Mouse (Mus musculus) hindbrain, embryonic 13.5 days (tissue): ENCODE measurements around the gene Gnas. TPM values are rescaled to one million over a fixed set of nuclear protein-coding genes. Genes with fewer than 3 reads are reported as not detected.
"Not testable (repeated sequence)": the region's sequence is repeated elsewhere in the genome, so short reads cannot be mapped to it uniquely, and the experiment has no call there.

Source experiments
- ATAC-seq: fragments of 200-750 bp; cut with Nextera tagmentation; 2 replicates; pipeline ENCODE4 v1.8.0; 2017; ENCODE audit warnings: moderate TSS enrichment; ENCODE audit not compliant: low FRiP score
- H3K27ac ChIP-seq: fragments of 300-500 bp; sonication (generic); 2 replicates; pipeline ENCODE4 v1.5.1; 2015; ENCODE audit warnings: inconsistent platforms, mild to moderate bottlenecking, moderate library complexity
- H3K27me3 ChIP-seq: fragments of 300-500 bp; sonication (generic); 2 replicates; pipeline ENCODE4 v1.6.1; 2015; ENCODE audit warnings: mild to moderate bottlenecking, inconsistent platforms
- H3K36me3 ChIP-seq: fragments of 300-500 bp; sonication (generic); 2 replicates; pipeline ENCODE4 v1.6.1; 2015; ENCODE audit warnings: mild to moderate bottlenecking, inconsistent platforms
- H3K4me1 ChIP-seq: fragments of 300-500 bp; sonication (generic); replicated peaks from 2 replicates; pipeline ENCODE4 v1.6.1; 2015; ENCODE audit warnings: inconsistent platforms
- H3K4me2 ChIP-seq: fragments of 300-500 bp; sonication (generic); 2 replicates; pipeline ENCODE4 v1.6.1; 2015; ENCODE audit warnings: inconsistent platforms, mild to moderate bottlenecking, moderate library complexity
- H3K4me3 ChIP-seq: fragments of 300-500 bp; sonication (generic); 2 replicates; pipeline ENCODE4 v1.5.1; 2015; ENCODE audit warnings: mild to moderate bottlenecking, inconsistent platforms
- H3K9ac ChIP-seq: fragments of 300-500 bp; sonication (generic); 2 replicates; pipeline ENCODE4 v1.6.1; 2015; ENCODE audit warnings: mild to moderate bottlenecking, inconsistent platforms
- H3K9me3 ChIP-seq: fragments of 300-500 bp; sonication (generic); 2 replicates; pipeline ENCODE4 v1.6.1; 2016; ENCODE audit warnings: inconsistent platforms
- WGBS: fragments of 180-500 bp; shearing (Covaris S2); methylation state at CpG from one replicate; pipeline ENCODE4 v1.1.7; 2015; 5-methylcytosine and 5-hydroxymethylcytosine counted together
- microRNA counts: library from miRNA; unstranded; fragments of <30 nt; microRNA quantifications from one replicate; lab custom pipeline; 2016
- microRNA-seq: library from miRNA; unstranded; fragments of <30 nt; microRNA quantifications from one replicate; pipeline ENCODE4, GENCODE M21; 2016
- polyA plus RNA-seq: library from polyadenylated mRNA; unstranded; fragments of >200 nt; fragmentation: Nextera tagmentation; extraction: Ambion mirVana; gene quantifications from 2 replicates; pipeline ENCODE4 v1.2.1, GENCODE M21; 2015

Gnas gene
- polyA plus RNA-seq, 1 experiment from 2014 or later = 1,516 TPM

GRCm38 (mm10) chr2:174344996-174345395 is 60.9 kb downstream of the Gnas start:
- no peak overlapping the region for H3K9ac ChIP-seq
- no peaks in the 10 kb centered on the region for H3K27me3 ChIP-seq
- H3K36me3 ChIP-seq = peaks cover 44% of the 10 kb centered on the region
- ATAC-seq = no peak
- 89% methylated on average over 16 of the region's 16 CpGs for WGBS
- peaks cover 56% of the 10 kb centered on the region for H3K4me1 ChIP-seq
- H3K4me2 ChIP-seq = no peak overlapping the region; the same call in 1 of the 2 replicates
- H3K27ac ChIP-seq = peak overlapping the region; percentile 45; the same call in 1 of the 2 replicates
- no peaks in the 10 kb centered on the region for H3K9me3 ChIP-seq
- no peak overlapping the region for H3K4me3 ChIP-seq

GRCm38 (mm10) chr2:174346612-174346998 is 62.5 kb downstream of the Gnas start, which contains the start of gene Gm20721:
Gm20721 (minus strand) TSS chr2:174346712.
- Histone ChIP-seq H3K9ac (no peak within 1 kb of the TSS), H3K36me3 (peaks cover 44% of the 10 kb centered on the region), H3K9me3 (no peaks in the 10 kb centered on the region), H3K4me1 (peaks cover 41% of the 10 kb centered on the region), H3K4me3 (no peak within 1 kb of the TSS), H3K27me3 (no peaks in the 10 kb centered on the region), H3K4me2 (no peak within 1 kb of the TSS), H3K27ac (no peak within 1 kb of the TSS)
- no peak for ATAC-seq
- 93% methylated on average over 5 of the region's 5 CpGs for WGBS

GRCm38 (mm10) chr2:174346999-174347668 is 63.0 kb downstream of the Gnas start:
- not testable (repeated sequence) for H3K27ac ChIP-seq, H3K9me3 ChIP-seq, ATAC-seq, H3K27me3 ChIP-seq, H3K4me3 ChIP-seq, H3K4me2 ChIP-seq, H3K9ac ChIP-seq
- peaks cover 35% of the 10 kb centered on the region for H3K4me1 ChIP-seq
- H3K36me3 ChIP-seq = peaks cover 40% of the 10 kb centered on the region
- 100% methylated on average over 2 of the region's 2 CpGs for WGBS

- H3K4me2 ChIP-seq = no peak overlapping the region
- H3K27ac ChIP-seq = no peak overlapping the region
- H3K4me3 ChIP-seq = no peak overlapping the region
- H3K36me3 ChIP-seq = no peaks in the 10 kb centered on the region
- ATAC-seq = no peak
- H3K9me3 ChIP-seq = peaks cover 3% of the 10 kb centered on the region; the same call in 1 of the 2 replicates
- 94% methylated on average over 4 of the region's 4 CpGs for WGBS
- no peaks in the 10 kb centered on the region for H3K27me3 ChIP-seq
- no peaks in the 10 kb centered on the region for H3K4me1 ChIP-seq
- H3K9ac ChIP-seq = no peak overlapping the region
These were observed 74.4 kb downstream of the Gnas start for GRCm38 (mm10) chr2:174358516-174358915.

GRCm38 (mm10) chr2:174359656-174360055 is 75.5 kb downstream of the Gnas start:
- no peak overlapping the region for H3K4me2 ChIP-seq
- H3K9ac ChIP-seq = no peak overlapping the region
- H3K4me1 ChIP-seq = no peaks in the 10 kb centered on the region
- no peaks in the 10 kb centered on the region for H3K27me3 ChIP-seq
- H3K9me3 ChIP-seq = no peaks in the 10 kb centered on the region
- WGBS = 90% methylated on average over 4 of the region's 4 CpGs
- no peak for ATAC-seq
- no peaks in the 10 kb centered on the region for H3K36me3 ChIP-seq
- H3K4me3 ChIP-seq = no peak overlapping the region
- no peak overlapping the region for H3K27ac ChIP-seq

DNA sequence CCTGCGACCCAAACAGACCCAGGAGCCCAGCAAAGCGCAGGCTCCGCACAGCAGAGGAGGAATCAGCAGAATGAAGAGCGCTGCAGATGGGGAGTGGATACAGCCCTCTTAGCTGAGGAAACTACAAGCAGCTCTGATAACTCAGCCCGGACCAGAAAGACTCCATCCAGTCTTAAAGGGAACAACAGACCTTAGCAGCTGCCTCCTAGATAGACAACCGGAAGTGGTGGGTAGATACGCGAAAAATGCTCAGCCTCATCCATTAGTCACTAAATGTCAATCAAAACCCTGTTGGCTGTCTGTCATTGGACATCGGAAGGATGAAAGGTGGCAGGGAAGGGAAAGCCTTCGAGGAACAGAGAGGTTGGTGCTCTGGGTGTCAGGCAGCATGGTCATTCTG is 82.5 kb downstream of the Gnas start:
- no peak overlapping the region for H3K4me2 ChIP-seq
- no peak for ATAC-seq
- H3K4me1 ChIP-seq = no peaks in the 10 kb centered on the region
- no peak overlapping the region for H3K9ac ChIP-seq
- H3K27ac ChIP-seq = no peak overlapping the region
- no peaks in the 10 kb centered on the region for H3K27me3 ChIP-seq
- H3K9me3 ChIP-seq = no peaks in the 10 kb centered on the region
- WGBS = 87% methylated on average over 10 of the region's 10 CpGs
- no peak overlapping the region for H3K4me3 ChIP-seq
- no peaks in the 10 kb centered on the region for H3K36me3 ChIP-seq

GRCm38 (mm10) chr2:174381021-174381420 is 96.9 kb downstream of the Gnas start:
- WGBS = 94% methylated on average over 9 of the region's 9 CpGs
- no peaks in the 10 kb centered on the region for H3K9me3 ChIP-seq
- no peaks in the 10 kb centered on the region for H3K36me3 ChIP-seq
- H3K27ac ChIP-seq = no peak overlapping the region
- no peak overlapping the region for H3K4me2 ChIP-seq
- H3K4me1 ChIP-seq = no peaks in the 10 kb centered on the region
- ATAC-seq = no peak
- H3K9ac ChIP-seq = no peak overlapping the region
- H3K27me3 ChIP-seq = no peaks in the 10 kb centered on the region
- H3K4me3 ChIP-seq = no peak overlapping the region

DNA sequence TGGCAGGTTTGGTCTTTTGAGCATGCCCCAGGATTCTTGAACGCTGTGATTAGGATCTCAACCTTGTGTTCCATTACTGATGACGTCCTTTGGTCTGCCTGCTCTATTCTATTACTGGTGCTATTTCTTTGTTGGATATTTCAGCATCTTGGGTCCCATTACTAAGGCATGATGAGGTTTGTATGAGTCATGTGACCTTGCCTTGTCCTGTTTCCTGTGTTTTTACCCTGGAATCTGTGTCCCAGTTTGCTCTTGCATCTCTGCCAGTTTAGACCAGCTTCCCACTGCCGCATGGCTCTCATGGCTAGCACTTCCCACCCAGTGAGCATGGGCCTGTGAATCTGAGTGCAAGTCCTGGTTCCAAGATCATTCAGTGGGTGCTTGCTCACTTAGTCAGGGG is 107.8 kb downstream of the Gnas start:
- Histone ChIP-seq H3K4me2 (no peak overlapping the region), H3K9ac (no peak overlapping the region), H3K27ac (no peak overlapping the region), H3K4me3 (no peak overlapping the region), H3K27me3 (no peaks in the 10 kb centered on the region), H3K4me1 (no peaks in the 10 kb centered on the region), H3K36me3 (no peaks in the 10 kb centered on the region), H3K9me3 (peaks cover 4% of the 10 kb centered on the region; the same call in 1 of the 2 replicates)
- no peak for ATAC-seq
- whole genome bisulfite sequencing = 92% methylated on average over 3 of the region's 3 CpGs

- WGBS = 68% methylated on average over 9 of the region's 9 CpGs
- no peaks in the 10 kb centered on the region for H3K4me1 ChIP-seq
- no peaks in the 10 kb centered on the region for H3K36me3 ChIP-seq
- H3K27me3 ChIP-seq = no peaks in the 10 kb centered on the region
- no peak overlapping the region for H3K4me3 ChIP-seq
- H3K9me3 ChIP-seq = peaks cover 4% of the 10 kb centered on the region; the same call in 1 of the 2 replicates
- H3K27ac ChIP-seq = no peak overlapping the region
- ATAC-seq = no peak
- H3K4me2 ChIP-seq = no peak overlapping the region
- H3K9ac ChIP-seq = no peak overlapping the region
These were observed 108.4 kb downstream of the Gnas start for GRCm38 (mm10) chr2:174392554-174392953.

- Histone ChIP-seq H3K4me1 (no peaks in the 10 kb centered on the region), H3K9ac (no peak overlapping the region), H3K27ac (no peak overlapping the region), H3K4me2 (no peak overlapping the region), H3K27me3 (no peaks in the 10 kb centered on the region), H3K9me3 (peaks cover 4% of the 10 kb centered on the region; the same call in 1 of the 2 replicates), H3K4me3 (no peak overlapping the region), H3K36me3 (no peaks in the 10 kb centered on the region)
- no peak for ATAC-seq
- 90% methylated on average over 5 of the region's 5 CpGs for WGBS
These were observed 109.3 kb downstream of the Gnas start for GRCm38 (mm10) chr2:174393383-174393782.

MicroRNAs within 50 kb of the gene (microRNA counts, 519-probe panel; counts per million panel counts)
- 51.3 counts per million for microRNA mmu-miR-296-3p (lab: Ali Mortazavi, UCI)
- microRNA mmu-miR-296-5p (lab: Ali Mortazavi, UCI) = 4,470 counts per million, percentile 74 among the panel's probes with 10 or more counts
- microRNA mmu-miR-298 (lab: Ali Mortazavi, UCI) = 2,684 counts per million, percentile 26 among the panel's probes with 10 or more counts

Small RNA genes within 50 kb of the gene (microRNA-seq; reads per million reads assigned to microRNA genes)
- not detected for gene Gm27591
- 4,302 reads per million, percentile 89 among the genes with 10 or more reads in this experiment for gene Mir296
- 2,312 reads per million, percentile 83 among the genes with 10 or more reads in this experiment for gene Mir298

Other genes with a start within 250 kb of the Gnas start
- gene Stx16, start 208.0 kb upstream of the Gnas start, polyA plus RNA-seq = 9.6 and 11.9 TPM in 2 replicates
- 15.0 and 15.5 TPM in 2 replicates for gene Npepl1, start 174.0 kb upstream of the Gnas start, polyA plus RNA-seq
- gene Gm20721, start 62.4 kb downstream of the Gnas start, polyA plus RNA-seq = 13.1 and 13.9 TPM in 2 replicates
- gene Nelfcd, start 131.5 kb downstream of the Gnas start, polyA plus RNA-seq = 115 and 118 TPM in 2 replicates
- gene Ctsz, start 154.7 kb downstream of the Gnas start, polyA plus RNA-seq = 80.8 and 81.5 TPM in 2 replicates
- gene Tubb1, start 166.4 kb downstream of the Gnas start, polyA plus RNA-seq = 1.0 and 1.9 TPM in 2 replicates
- gene Atp5e, start 179.8 kb downstream of the Gnas start, polyA plus RNA-seq = 832 and 843 TPM in 2 replicates
- 111 and 114 TPM in 2 replicates for gene Prelid3b, start 188.8 kb downstream of the Gnas start, polyA plus RNA-seq